Mouse (Mus musculus): ENCODE results near the gene Cemip. TPM values are rescaled to one million over a fixed set of nuclear protein-coding genes. Genes with fewer than 3 reads are reported as not detected.

Cemip gene
- polyA plus RNA-seq, 1 experiment = not detected

DNA sequence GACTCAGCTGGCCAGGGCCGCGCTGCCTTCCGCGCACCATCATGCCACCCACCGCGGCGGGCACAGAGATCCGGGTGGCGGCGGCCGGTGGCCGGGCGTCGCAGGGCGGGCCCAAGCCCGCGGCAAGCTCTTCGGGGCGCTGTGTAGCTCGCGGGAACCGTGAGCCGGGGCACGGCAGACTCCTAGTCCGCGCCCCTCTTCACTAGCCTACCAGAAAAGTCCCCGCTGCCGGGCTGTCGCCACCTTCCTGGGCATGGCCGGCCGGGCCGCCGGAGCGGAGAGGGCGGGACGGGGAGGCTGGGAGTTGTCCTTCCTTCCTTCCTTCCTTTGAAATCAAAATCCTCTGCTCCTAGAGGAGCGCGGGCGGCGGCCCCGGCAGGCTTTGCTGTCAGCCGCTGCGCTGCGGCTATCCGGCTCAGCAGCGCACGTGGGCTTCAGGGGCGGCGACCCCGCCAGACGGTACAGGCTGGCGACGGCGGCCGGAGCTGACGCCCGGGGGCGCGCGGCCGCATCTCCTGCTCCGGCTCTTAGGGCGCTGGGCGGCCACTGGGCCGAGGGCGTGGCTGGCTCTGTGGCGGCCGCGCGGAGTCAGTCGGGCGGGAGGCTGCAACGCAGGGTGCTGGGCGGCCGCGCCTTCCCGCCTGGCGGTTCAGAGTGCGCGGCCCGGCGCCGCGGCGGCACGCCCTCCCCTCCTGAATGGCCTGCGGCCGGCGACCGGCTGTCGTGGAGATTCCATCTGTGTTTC, 202.9 kb downstream of the Cemip start:
- no peak for TF ChIP-seq GATA1 (IDR thresholded peaks at IDR 0.05; ENCODE audit: low read length)

Other genes with a start within 250 kb of the Cemip start
- gene Tlnrd1, start 202.2 kb downstream of the Cemip start, polyA plus RNA-seq (2012) = 55.1 and 74.1 TPM in 2 replicates
- 23.2 and 114 TPM in 2 replicates for gene Mesd, start 202.0 kb downstream of the Cemip start, polyA plus RNA-seq (2012)
- 40.3 and 62.6 TPM in 2 replicates for gene Abhd17c, start 65.4 kb upstream of the Cemip start, polyA plus RNA-seq (2012)

Measured in G1E-ER4 (cell line).